Mouse (Mus musculus) C2C12 (cell line): ENCODE data around the gene Rab7. TPM values are rescaled to one million over a fixed set of nuclear protein-coding genes. Genes with fewer than 3 reads are reported as not detected.
A peak's percentile ranks its signal among the peaks of the same experiment; 100 is the strongest.

Experiments
- H3K27me3 ChIP-seq: one replicate; pipeline ENCODE4 v1.6.1; 2011; ENCODE audit not compliant: control insufficient read depth, insufficient read depth, insufficient read length
- H3K36me3 ChIP-seq: one replicate; pipeline ENCODE4 v1.6.1; 2011; ENCODE audit not compliant: control insufficient read depth, insufficient read depth
- H3K4me3 ChIP-seq: one replicate; pipeline ENCODE4 v1.5.1; 2011; ENCODE audit warnings: mild to moderate bottlenecking, control low read depth; ENCODE audit not compliant: poor library complexity, insufficient read depth, severe bottlenecking
- H3K79me2 ChIP-seq: one replicate; pipeline ENCODE4 v1.6.1; 2011; ENCODE audit not compliant: control insufficient read depth, insufficient read depth
- H3K79me3 ChIP-seq: one replicate; pipeline ENCODE4 v1.6.1; 2011; ENCODE audit warnings: low read depth, control low read depth
- H3ac ChIP-seq: one replicate; pipeline ENCODE3; 2011; ENCODE audit warnings: low read depth; ENCODE audit not compliant: control insufficient read depth, insufficient read length
- CEBPB ChIP-seq: IDR thresholded peaks from one replicate; pipeline ENCODE4 v1.6.1; 2011; ENCODE audit warnings: low read depth, mild to moderate bottlenecking, control low read depth, moderate library complexity
- CTCF ChIP-seq: IDR thresholded peaks from one replicate; pipeline ENCODE4 v1.5.1; 2011; ENCODE audit not compliant: control insufficient read depth, insufficient read depth, insufficient read length
- FOSL1 ChIP-seq: IDR thresholded peaks from one replicate; pipeline ENCODE4 v1.8.0; 2011; ENCODE audit warnings: mild to moderate bottlenecking, low read length; ENCODE audit not compliant: poor library complexity, insufficient read depth, severe bottlenecking
- MAX ChIP-seq: IDR thresholded peaks from one replicate; pipeline ENCODE4 v1.6.1; 2011; ENCODE audit warnings: mild to moderate bottlenecking, control low read depth
- MYOD1 ChIP-seq: IDR thresholded peaks from one replicate; pipeline ENCODE4 v1.6.1; 2011; ENCODE audit warnings: low read depth; ENCODE audit not compliant: control insufficient read depth, insufficient read length
- MYOG ChIP-seq: IDR thresholded peaks from one replicate; pipeline ENCODE4 v1.6.1; 2011; ENCODE audit not compliant: control insufficient read depth, insufficient read length; ENCODE audit errors: extremely low read depth
- USF1 ChIP-seq: IDR thresholded peaks from one replicate; pipeline ENCODE4 v1.6.1; 2011; ENCODE audit warnings: low read depth, mild to moderate bottlenecking, control low read depth, moderate library complexity
- polyA plus RNA-seq: library from polyadenylated mRNA; unstranded; fragments of >200 nt; fragmentation: generic; extraction: Trizol; gene quantifications from one replicate; pipeline ENCODE4 v1.2.1, GENCODE M21; 2012; ENCODE audit warnings: missing spikeins

Gene Rab7
- polyA plus RNA-seq, 1 experiment: 197 TPM

GRCm38 (mm10) chr6:88051206-88051605 is 6.1 kb upstream of the Rab7 start:
- Histone ChIP-seq H3K4me3 (no peak overlapping the region), H3ac (no peak overlapping the region), H3K36me3 (no peaks in the 10 kb centered on the region), H3K27me3 (no peaks in the 10 kb centered on the region), H3K79me2 (no peaks in the 10 kb centered on the region), H3K79me3 (no peaks in the 10 kb centered on the region)
- TF ChIP-seq CTCF: no peak
- no peak for TF ChIP-seq CEBPB
- no peak for TF ChIP-seq MYOD1
- TF ChIP-seq FOSL1: no peak
- no peak for TF ChIP-seq MYOG
- no peak for TF ChIP-seq MAX
- TF ChIP-seq USF1: no peak

GRCm38 (mm10) chr6:88049008-88049407 is 3.9 kb upstream of the Rab7 start:
- TF ChIP-seq CTCF: no peak
- TF ChIP-seq MYOD1: no peak
- peaks cover 6% of the 10 kb centered on the region for H3K79me3 ChIP-seq
- peaks cover 10% of the 10 kb centered on the region for H3K79me2 ChIP-seq
- H3ac ChIP-seq: no peak overlapping the region
- H3K4me3 ChIP-seq: no peak overlapping the region
- no peaks in the 10 kb centered on the region for H3K36me3 ChIP-seq
- H3K27me3 ChIP-seq: no peaks in the 10 kb centered on the region

GRCm38 (mm10) chr6:88047853-88048252 is 2.8 kb upstream of the Rab7 start:
- H3K27me3 ChIP-seq: no peaks in the 10 kb centered on the region
- H3K4me3 ChIP-seq: no peak overlapping the region
- no peaks in the 10 kb centered on the region for H3K36me3 ChIP-seq
- TF ChIP-seq USF1: no peak
- no peak for TF ChIP-seq MYOG
- TF ChIP-seq MAX: no peak
- no peak for TF ChIP-seq FOSL1
- TF ChIP-seq CTCF: no peak
- no peak for TF ChIP-seq CEBPB
- no peak for TF ChIP-seq MYOD1
- H3K79me2 ChIP-seq: peaks cover 21% of the 10 kb centered on the region
- H3K79me3 ChIP-seq: peaks cover 18% of the 10 kb centered on the region
- H3ac ChIP-seq: no peak overlapping the region

GRCm38 (mm10) chr6:88045406-88045766 is 316 bp upstream of the Rab7 start:
- no peak for TF ChIP-seq FOSL1
- TF ChIP-seq CTCF: no peak
- no peak for TF ChIP-seq MYOG
- TF ChIP-seq CEBPB: no peak
- TF ChIP-seq MAX: no peak
- TF ChIP-seq MYOD1: no peak
- no peak for TF ChIP-seq USF1
- H3K36me3 ChIP-seq: no peaks in the 10 kb centered on the region
- H3K4me3 ChIP-seq: no peak overlapping the region
- H3K79me3 ChIP-seq: peaks cover 41% of the 10 kb centered on the region
- H3K79me2 ChIP-seq: peaks cover 46% of the 10 kb centered on the region
- no peak overlapping the region for H3ac ChIP-seq
- no peaks in the 10 kb centered on the region for H3K27me3 ChIP-seq

- Histone ChIP-seq H3K79me2 (peaks cover 58% of the 10 kb centered on the region), H3K4me3 (peak overlapping the region; percentile 92), H3ac (peak overlapping the region; percentile 79), H3K36me3 (peaks cover 6% of the 10 kb centered on the region), H3K79me3 (peaks cover 53% of the 10 kb centered on the region), H3K27me3 (no peaks in the 10 kb centered on the region)
- TF ChIP-seq MYOG (no peak), USF1 (no peak), MYOD1 (peak; percentile 70), FOSL1 (no peak)
Observed at GRCm38 (mm10) chr6:88044234-88044576, 865 bp downstream of the Rab7 start.

GRCm38 (mm10) chr6:88042336-88042735 is 2.7 kb downstream of the Rab7 start:
- Histone ChIP-seq H3K79me3 (peaks cover 72% of the 10 kb centered on the region), H3K4me3 (no peak overlapping the region), H3K36me3 (peaks cover 10% of the 10 kb centered on the region), H3K79me2 (peaks cover 76% of the 10 kb centered on the region), H3K27me3 (no peaks in the 10 kb centered on the region), H3ac (no peak overlapping the region)
- TF ChIP-seq USF1: no peak
- TF ChIP-seq FOSL1: no peak
- no peak for TF ChIP-seq MAX
- TF ChIP-seq MYOD1: no peak
- no peak for TF ChIP-seq CTCF
- no peak for TF ChIP-seq CEBPB
- TF ChIP-seq MYOG: no peak
